Mouse (Mus musculus) heart, postnatal 14 days (tissue): ENCODE measurements at regions not wholly inside any gene's neighbourhood (a gene's known extent, or its start where the extent isn't known, plus 50 kb on each side); places are given as distances from the start of the nearest gene placed in this dataset.

Source experiments
- DNase-seq, 2 experiments: peaks; one replicate each; pipeline ENCODE4 v3.0.0; 2021 to 2022
- intact Hi-C: fragments of 180-260 bp; cut with DNase I; formaldehyde crosslinking; loops from one replicate; pipeline ENCODE4 v1.15.1; 2025

DNA sequence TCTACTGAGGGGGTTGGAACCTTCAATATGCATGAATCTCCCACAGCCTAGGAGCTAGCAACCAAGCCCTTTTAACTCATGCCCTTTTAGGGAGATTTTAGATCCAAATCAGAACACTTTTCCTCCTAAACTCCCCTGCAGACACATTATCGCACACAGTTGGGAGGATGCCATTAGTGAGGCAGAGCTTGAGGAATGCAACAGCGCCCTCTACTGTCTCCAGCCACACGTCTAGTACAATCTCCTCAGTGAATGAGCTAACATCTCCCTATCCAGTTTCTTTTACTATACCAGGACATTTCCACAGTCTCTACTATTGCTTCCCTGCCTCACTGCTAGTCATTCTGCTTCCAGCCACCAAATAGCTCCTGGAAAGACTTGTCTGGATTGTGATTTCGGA, 59.3 kb downstream of the 1700080O16Rik start:
- peak; percentile 53 to 76 for DNase-seq
- intact Hi-C loops: loop anchor here (5.0 to 10.0 kb wide), 5 partner anchors 146 to 516 kb away; no protein-coding TSS in a partner anchor

- intact Hi-C loops: loop anchor here (5.0 to 10.0 kb wide), 5 partner anchors 144 to 514 kb away; no protein-coding TSS in a partner anchor
- peak; percentile 1 to 16 for DNase-seq
Measured at GRCm38 (mm10) chrX:51911566-51911965, 61.0 kb downstream of the 1700080O16Rik start.

- DNase-seq: no peak
- intact Hi-C loops: loop anchor here (5.0 to 10.0 kb wide), 5 partner anchors 143 to 513 kb away; no protein-coding TSS in a partner anchor
Measured at GRCm38 (mm10) chrX:51910576-51910975, 62.0 kb downstream of the 1700080O16Rik start.

DNA sequence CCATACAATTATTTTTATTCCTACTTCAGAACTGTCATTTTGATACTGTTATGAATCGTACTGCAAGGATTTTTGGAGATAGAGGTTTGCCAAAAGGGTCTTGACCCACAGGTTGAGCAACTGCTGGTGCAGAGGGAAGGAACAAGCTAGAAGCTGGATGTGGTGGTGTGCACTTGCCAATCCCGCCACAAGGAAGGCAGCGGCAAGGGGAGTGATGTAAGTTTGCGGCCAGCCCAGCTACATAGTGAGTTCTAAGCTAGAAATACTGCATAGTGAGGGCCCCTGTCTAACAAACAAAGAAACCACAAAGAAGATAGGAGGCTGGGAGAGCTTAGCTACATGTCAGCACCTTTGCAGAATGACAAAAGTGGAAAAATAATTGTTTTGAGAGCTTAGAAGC, 74.1 kb downstream of the 1700080O16Rik start:
- no peak for DNase-seq

GRCm38 (mm10) chrX:51897059-51897458, 75.5 kb downstream of the 1700080O16Rik start:
- intact Hi-C loops: no loop called here
- no peak for DNase-seq

More for the DNA sequence above, 74.1 kb downstream of the 1700080O16Rik start:
- intact Hi-C loops: no loop called here

DNA sequence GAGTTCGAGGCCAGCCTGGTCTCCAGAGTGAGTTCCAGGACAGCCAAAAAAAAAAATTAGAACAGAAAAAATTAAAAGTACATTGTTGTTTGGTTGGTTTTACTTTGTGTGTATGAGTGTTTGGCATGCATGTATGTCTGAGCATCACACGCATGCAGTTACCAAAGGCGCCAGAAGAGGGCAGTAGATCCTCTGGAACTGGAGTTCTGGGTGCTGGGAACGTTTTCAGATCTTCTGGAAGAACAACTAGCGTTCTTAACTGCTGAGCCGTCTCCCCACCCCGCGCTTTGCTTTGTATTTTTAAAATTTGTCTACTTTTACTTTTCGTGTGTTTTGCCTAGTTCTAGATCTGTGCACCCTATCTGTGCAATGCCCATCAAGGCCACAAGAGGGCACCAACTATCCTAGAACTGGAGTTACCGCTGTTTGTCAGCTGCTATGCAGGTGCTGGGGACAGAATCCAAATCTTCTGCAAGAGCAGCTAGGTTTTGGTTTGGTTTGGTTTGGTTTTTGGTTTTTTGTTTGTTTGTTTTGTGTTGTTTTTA, 76.9 kb downstream of the 1700080O16Rik start:
- intact Hi-C loops: no loop called here
- no peak for DNase-seq

DNA sequence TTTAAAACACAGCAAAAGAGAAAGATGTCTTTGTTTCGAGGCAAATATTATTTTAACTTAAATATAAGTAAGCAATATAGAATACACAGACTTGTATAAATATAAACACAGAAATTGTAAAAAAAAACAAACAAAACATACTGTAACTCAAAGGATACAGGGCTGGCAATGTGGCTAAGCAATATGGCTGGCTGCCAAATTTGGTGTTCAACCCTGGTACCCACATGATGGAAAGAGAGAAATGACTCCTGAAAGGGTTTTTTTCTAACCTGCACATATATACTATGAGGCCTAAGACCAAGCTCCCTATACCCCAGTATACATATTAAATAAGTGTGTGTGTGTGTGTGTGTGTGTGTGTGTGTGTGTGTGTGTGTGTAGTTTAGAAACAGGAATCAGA, 79.9 kb downstream of the 1700080O16Rik start:
- DNase-seq: no peak
- intact Hi-C loops: no loop called here

- intact Hi-C loops: no loop called here
- no peak for DNase-seq
Measured at GRCm38 (mm10) chrX:51886129-51886528, 85.1 kb upstream of the Usp26 start.
